Mouse (Mus musculus) thymus, adult 2 months (tissue): ENCODE results near the gene Tab2.

Source experiments
- CTCF ChIP-seq: fragments of 200-500 bp; IDR thresholded peaks from 2 replicates; pipeline ENCODE4 v1.5.1; 2012; ENCODE audit warnings: mild to moderate bottlenecking, control low read depth, low read length, moderate library complexity, borderline replicate concordance; ENCODE audit not compliant: control insufficient read depth, poor library complexity, insufficient read depth; ENCODE audit errors: extremely low read depth
- POLR2A ChIP-seq: fragments of 200-500 bp; IDR thresholded peaks from 2 replicates; pipeline ENCODE4 v1.6.1; 2012; ENCODE audit warnings: mild to moderate bottlenecking, low read length, control low read depth, moderate library complexity; ENCODE audit not compliant: control insufficient read depth, poor library complexity, insufficient read depth; ENCODE audit errors: extremely low read depth

- no peak for TF ChIP-seq POLR2A
- no peak for TF ChIP-seq CTCF
Measured at GRCm38 (mm10) chr10:7936556-7937192, 19.4 kb downstream of the Tab2 start.
